Mouse (Mus musculus) embryonic facial prominence, embryonic 11.5 days (tissue): ENCODE results near the gene Polr3e. TPM values are rescaled to one million over a fixed set of nuclear protein-coding genes. Genes with fewer than 3 reads are reported as not detected.
A peak's percentile ranks its signal among the peaks of the same experiment; 100 is the strongest.

Experiments used
- ATAC-seq: fragments of 200-750 bp; cut with Nextera tagmentation; replicated peaks from 2 replicates; pipeline ENCODE4 v1.8.0; 2017; ENCODE audit warnings: low read depth; ENCODE audit not compliant: insufficient number of reproducible peaks, low FRiP score, low TSS enrichment
- DNase-seq: peaks from one replicate; pipeline ENCODE4 v3.0.0-alpha.2; 2015; ENCODE audit warnings: low spot score
- H3K27ac ChIP-seq: fragments of 300-500 bp; sonication (generic); replicated peaks from 2 replicates; pipeline ENCODE4 v1.5.1; 2014; ENCODE audit warnings: mild to moderate bottlenecking, low read depth, low read length, control low read depth
- H3K27me3 ChIP-seq: fragments of 300-500 bp; sonication (generic); 2 replicates; pipeline ENCODE4 v1.6.1; 2014; ENCODE audit warnings: mild to moderate bottlenecking, low read length, moderate library complexity, mixed read lengths; ENCODE audit not compliant: control insufficient read depth, insufficient read depth
- H3K36me3 ChIP-seq: fragments of 300-500 bp; sonication (generic); replicated peaks from 2 replicates; pipeline ENCODE4 v1.6.1; 2014; ENCODE audit warnings: low read depth, mild to moderate bottlenecking, low read length, moderate library complexity, mixed read lengths; ENCODE audit not compliant: control insufficient read depth, insufficient read depth
- H3K4me1 ChIP-seq: fragments of 300-500 bp; sonication (generic); 2 replicates; pipeline ENCODE4 v1.6.1; 2014; ENCODE audit warnings: low read length, mixed read lengths; ENCODE audit not compliant: control insufficient read depth, insufficient read depth
- H3K4me2 ChIP-seq: fragments of 300-500 bp; sonication (generic); 2 replicates; pipeline ENCODE4 v1.6.1; 2014; ENCODE audit warnings: low read depth, mild to moderate bottlenecking, control low read depth, low read length, moderate library complexity
- H3K4me3 ChIP-seq: fragments of 300-500 bp; sonication (generic); 2 replicates; pipeline ENCODE4 v1.5.1; 2014; ENCODE audit warnings: low read depth, low read length, control low read depth
- H3K9ac ChIP-seq: fragments of 300-500 bp; sonication (generic); replicated peaks from 2 replicates; pipeline ENCODE4 v1.6.1; 2014; ENCODE audit warnings: mild to moderate bottlenecking, control low read depth, low read length
- H3K9me3 ChIP-seq: fragments of 300-500 bp; sonication (generic); replicated peaks from 2 replicates; pipeline ENCODE4 v1.6.1; 2016; ENCODE audit warnings: mild to moderate bottlenecking, low read length, inconsistent platforms, mixed read lengths; ENCODE audit not compliant: control insufficient read depth
- WGBS: fragments of 180-500 bp; shearing (Covaris S2); extraction: QIAGEN DNeasy Blood & Tissue Kit; methylation state at CpG from one replicate; pipeline ENCODE4 v1.1.7; 2014; 5-methylcytosine and 5-hydroxymethylcytosine counted together
- polyA plus RNA-seq: library from polyadenylated mRNA; unstranded; fragments of >200 nt; fragmentation: Nextera tagmentation; extraction: Ambion mirVana; gene quantifications from 2 replicates; pipeline ENCODE4 v1.2.1, GENCODE M21; 2014

Polr3e gene
- polyA plus RNA-seq, 1 experiment from 2014 or later: 22.7 TPM

GRCm38 (mm10) chr7:120916262-120916875 is 1.2 kb upstream of the Polr3e start:
- H3K4me3 ChIP-seq: no peak overlapping the region
- H3K4me2 ChIP-seq: no peak overlapping the region
- WGBS: 21% methylated on average over 11 of the region's 11 CpGs

DNA sequence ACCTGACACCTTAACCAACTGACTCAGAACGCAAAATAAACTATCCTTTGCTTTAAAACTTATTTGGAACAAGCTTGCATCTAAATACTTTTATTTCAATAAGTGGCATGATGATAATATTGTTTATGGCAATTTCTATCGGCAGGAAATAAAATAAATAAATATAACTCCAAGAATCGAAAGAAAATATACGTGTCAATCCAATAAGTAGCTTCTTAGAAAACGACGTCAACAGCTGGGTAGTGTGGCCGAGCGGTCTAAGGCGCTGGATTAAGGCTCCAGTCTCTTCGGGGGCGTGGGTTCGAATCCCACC is 309 bp upstream of the Polr3e start:
- Histone ChIP-seq H3K9ac (no peak overlapping the region), H3K27ac (no peak overlapping the region), H3K4me2 (no peak overlapping the region), H3K4me1 (no peaks in the 10 kb centered on the region), H3K9me3 (no peaks in the 10 kb centered on the region), H3K27me3 (no peaks in the 10 kb centered on the region), H3K36me3 (no peaks in the 10 kb centered on the region), H3K4me3 (peak overlapping the region; percentile 97)
- ATAC-seq (peak; percentile 81), DNase-seq (no peak)
- 9% methylated on average over 12 of the region's 12 CpGs for WGBS

More at GRCm38 (mm10) chr7:120916262-120916875, 1.2 kb upstream of the Polr3e start:
- Histone ChIP-seq H3K9me3 (no peaks in the 10 kb centered on the region), H3K36me3 (no peaks in the 10 kb centered on the region), H3K9ac (no peak overlapping the region), H3K4me1 (no peaks in the 10 kb centered on the region), H3K27me3 (no peaks in the 10 kb centered on the region), H3K27ac (no peak overlapping the region)
- no peak for DNase-seq
- no peak for ATAC-seq

DNA sequence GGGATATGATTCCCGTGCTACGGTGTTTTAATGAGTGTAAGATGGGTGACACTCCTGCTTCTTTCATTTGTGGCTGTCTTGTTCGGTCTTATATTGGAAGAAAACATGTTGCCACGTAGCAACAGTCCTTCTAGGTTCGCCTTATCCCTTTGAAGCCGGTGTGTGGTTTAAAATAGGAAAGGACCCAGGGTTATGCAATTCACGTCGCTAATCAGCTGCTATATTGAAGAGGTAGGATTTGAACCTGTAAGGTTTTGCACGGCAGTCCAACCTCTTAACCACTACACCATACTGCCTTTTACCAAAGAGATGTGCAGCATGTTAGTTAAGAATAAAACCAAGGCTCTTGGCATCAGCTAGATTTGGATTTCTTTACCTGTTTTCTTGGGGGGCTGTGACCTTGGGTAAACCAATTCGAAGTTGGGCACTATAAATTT is 1.0 kb downstream of the Polr3e start:
- H3K27me3 ChIP-seq: no peaks in the 10 kb centered on the region
- peak overlapping the region; percentile 74 for H3K4me2 ChIP-seq
- H3K27ac ChIP-seq: no peak overlapping the region
- H3K36me3 ChIP-seq: no peaks in the 10 kb centered on the region
- H3K9me3 ChIP-seq: no peaks in the 10 kb centered on the region
- WGBS: 7% methylated on average over 10 of the region's 10 CpGs
- peak; percentile 85 for DNase-seq
- peak; percentile 62 for ATAC-seq
- H3K4me1 ChIP-seq: no peaks in the 10 kb centered on the region
- peak overlapping the region; percentile 97 for H3K4me3 ChIP-seq
- H3K9ac ChIP-seq: peak overlapping the region; percentile 90

DNA sequence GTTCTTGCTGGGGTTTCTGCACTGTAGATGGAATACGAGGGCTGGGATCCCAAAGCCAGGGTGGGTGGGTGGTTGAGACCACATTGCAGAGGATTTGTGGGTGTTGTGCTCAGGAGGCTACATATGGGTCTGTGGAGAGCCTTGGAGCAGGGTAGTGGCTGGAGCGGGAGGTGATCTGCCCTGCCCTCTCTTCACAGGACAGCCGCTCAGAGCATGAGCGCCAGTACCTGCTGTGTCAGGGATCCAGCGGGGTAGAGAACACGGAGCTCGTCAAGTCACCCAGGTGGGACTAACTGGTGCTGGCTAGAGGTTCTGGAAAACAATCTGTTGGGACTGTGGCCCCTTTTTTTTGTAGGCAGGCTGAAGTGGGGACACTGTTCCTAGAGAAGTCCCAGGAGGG is 15.6 kb downstream of the Polr3e start:
- WGBS: 91% methylated on average over 7 of the region's 7 CpGs
- no peak for DNase-seq
- Histone ChIP-seq H3K27me3 (no peaks in the 10 kb centered on the region), H3K4me2 (no peak overlapping the region), H3K9me3 (no peaks in the 10 kb centered on the region), H3K36me3 (peaks cover 12% of the 10 kb centered on the region), H3K27ac (no peak overlapping the region), H3K9ac (no peak overlapping the region), H3K4me1 (no peaks in the 10 kb centered on the region), H3K4me3 (no peak overlapping the region)
- ATAC-seq: no peak

- Histone ChIP-seq H3K27ac (no peak overlapping the region), H3K9me3 (no peaks in the 10 kb centered on the region), H3K4me2 (no peak overlapping the region), H3K36me3 (peaks cover 8% of the 10 kb centered on the region), H3K4me3 (no peak overlapping the region), H3K27me3 (no peaks in the 10 kb centered on the region), H3K4me1 (no peaks in the 10 kb centered on the region), H3K9ac (no peak overlapping the region)
- 88% methylated on average over 5 of the region's 5 CpGs for WGBS
- ATAC-seq: no peak
- DNase-seq: no peak
These were observed 16.2 kb downstream of the Polr3e start for GRCm38 (mm10) chr7:120933680-120934195.

DNA sequence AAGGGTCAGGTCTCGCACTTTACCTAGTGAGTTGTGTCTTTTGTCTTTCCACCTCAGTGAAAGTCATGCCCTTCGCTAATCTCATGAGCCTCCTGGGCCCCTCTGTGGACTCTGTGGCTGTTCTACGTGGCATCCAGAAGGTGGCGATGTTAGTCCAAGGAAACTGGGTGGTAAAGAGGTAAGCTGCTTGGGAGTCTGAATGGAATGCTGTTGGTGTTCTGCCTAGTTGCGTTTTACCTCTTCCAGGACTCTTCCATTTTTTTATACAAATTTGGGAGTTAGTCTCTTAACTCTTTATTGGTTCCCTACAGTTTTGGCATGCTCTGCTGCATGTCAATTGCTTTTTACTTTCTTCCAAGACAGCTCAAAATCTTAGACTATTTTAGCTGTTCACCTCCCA is 17.2 kb downstream of the Polr3e start:
- Histone ChIP-seq H3K4me1 (no peaks in the 10 kb centered on the region), H3K4me3 (no peak overlapping the region), H3K9me3 (no peaks in the 10 kb centered on the region), H3K27me3 (no peaks in the 10 kb centered on the region), H3K9ac (no peak overlapping the region), H3K36me3 (peaks cover 2% of the 10 kb centered on the region), H3K27ac (no peak overlapping the region), H3K4me2 (no peak overlapping the region)
- DNase-seq (peak; percentile 78), ATAC-seq (no peak)
- 45% methylated on average over 5 of the region's 5 CpGs for whole genome bisulfite sequencing

DNA sequence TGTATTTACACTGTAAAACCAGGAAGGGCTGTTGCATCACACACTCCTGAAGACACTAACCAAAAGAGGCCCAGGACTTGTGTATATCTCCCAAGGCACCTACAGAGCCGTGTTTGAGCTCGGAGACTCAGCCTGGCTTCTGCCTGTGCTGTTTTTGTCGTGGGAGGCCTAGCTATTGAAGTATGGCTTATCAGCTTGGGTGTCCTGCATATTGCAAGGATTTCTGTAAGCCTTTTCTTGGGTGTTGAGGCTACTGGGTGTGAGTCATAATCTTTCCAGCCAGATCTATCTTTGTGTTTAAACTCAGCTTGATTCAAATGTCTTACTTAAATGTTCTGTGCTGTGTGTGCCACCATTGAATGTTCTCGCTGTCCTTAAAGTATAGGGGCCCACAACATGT is 19.0 kb downstream of the Polr3e start:
- Histone ChIP-seq H3K27ac (no peak overlapping the region), H3K9me3 (no peaks in the 10 kb centered on the region), H3K27me3 (no peaks in the 10 kb centered on the region), H3K9ac (no peak overlapping the region), H3K4me2 (no peak overlapping the region), H3K4me1 (no peaks in the 10 kb centered on the region), H3K36me3 (peaks cover 4% of the 10 kb centered on the region), H3K4me3 (no peak overlapping the region)
- 92% methylated on average over 4 of the region's 4 CpGs for WGBS
- ATAC-seq (no peak), DNase-seq (no peak)

GRCm38 (mm10) chr7:120938206-120938605 is 20.7 kb downstream of the Polr3e start:
- Histone ChIP-seq H3K4me3 (no peak overlapping the region), H3K9me3 (no peaks in the 10 kb centered on the region), H3K36me3 (peaks cover 4% of the 10 kb centered on the region), H3K4me1 (no peaks in the 10 kb centered on the region), H3K9ac (no peak overlapping the region), H3K27ac (no peak overlapping the region), H3K4me2 (no peak overlapping the region), H3K27me3 (no peaks in the 10 kb centered on the region)
- ATAC-seq (no peak), DNase-seq (no peak)
- WGBS: 90% methylated on average over 9 of the region's 9 CpGs
